Mouse (Mus musculus) T-cell, adult 66 days (primary cell): ENCODE results near the gene Tmem9. TPM values are rescaled to one million over a fixed set of nuclear protein-coding genes. Genes with fewer than 3 reads are reported as not detected.

Experiments used
- total RNA-seq, 2 experiments: library from RNA; stranded (reverse); gene quantifications; 3 replicates in 1 of 2; 4 replicates in 1 of 2; pipeline ENCODE4 v1.2.4; 2023

Gene Tmem9
- 10 to 100 TPM; 14.9 to 16.1 TPM for total RNA-seq

DNA sequence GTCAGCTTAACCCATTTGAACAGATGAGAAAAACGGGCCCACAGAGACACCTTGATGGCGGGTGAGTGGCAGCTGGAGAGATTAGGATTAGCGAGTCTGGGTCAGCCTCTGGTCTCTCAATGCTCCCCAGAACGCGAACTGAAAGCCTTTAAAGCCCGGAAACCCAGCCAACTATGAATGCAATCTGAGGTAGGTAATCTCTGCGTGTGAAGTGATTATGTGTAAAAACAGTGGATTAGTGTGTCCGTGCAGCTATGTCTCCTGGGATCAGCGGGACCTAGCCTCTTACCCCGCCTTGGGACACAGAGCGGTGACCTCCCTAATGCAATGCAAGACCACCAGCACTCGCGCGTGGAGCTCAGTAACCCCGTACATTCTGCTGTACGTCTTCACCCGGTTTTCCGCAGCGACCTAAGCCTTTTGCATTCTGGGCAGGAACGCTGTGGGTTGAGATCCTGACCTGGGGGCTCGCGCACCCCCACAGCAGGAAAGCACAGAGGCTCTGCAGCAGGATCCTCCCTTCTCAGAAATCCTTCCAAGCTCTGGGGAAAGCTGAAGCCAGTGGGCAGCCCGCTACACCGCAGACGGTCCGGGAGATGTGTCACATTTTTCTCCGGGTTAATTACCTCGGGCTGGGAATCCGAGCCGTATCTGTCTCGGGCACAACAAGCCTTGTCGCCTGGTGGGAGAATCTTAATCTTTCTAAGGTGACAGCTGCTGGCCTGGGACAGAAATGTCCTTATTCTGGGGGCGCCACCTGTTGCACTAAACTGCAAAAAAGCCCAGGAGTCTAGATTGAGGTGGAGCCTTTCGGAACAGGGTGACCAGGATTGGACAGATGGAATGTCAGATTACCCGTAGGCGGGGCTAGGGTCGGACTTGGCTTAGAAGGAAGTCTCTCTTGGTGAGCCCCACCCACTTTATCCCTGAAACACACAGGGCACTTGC, at the start of gene Tmem9:
TSS of gene Tmem9 (plus strand) at position 940 of the 948 bp plus-strand sequence.

DNA sequence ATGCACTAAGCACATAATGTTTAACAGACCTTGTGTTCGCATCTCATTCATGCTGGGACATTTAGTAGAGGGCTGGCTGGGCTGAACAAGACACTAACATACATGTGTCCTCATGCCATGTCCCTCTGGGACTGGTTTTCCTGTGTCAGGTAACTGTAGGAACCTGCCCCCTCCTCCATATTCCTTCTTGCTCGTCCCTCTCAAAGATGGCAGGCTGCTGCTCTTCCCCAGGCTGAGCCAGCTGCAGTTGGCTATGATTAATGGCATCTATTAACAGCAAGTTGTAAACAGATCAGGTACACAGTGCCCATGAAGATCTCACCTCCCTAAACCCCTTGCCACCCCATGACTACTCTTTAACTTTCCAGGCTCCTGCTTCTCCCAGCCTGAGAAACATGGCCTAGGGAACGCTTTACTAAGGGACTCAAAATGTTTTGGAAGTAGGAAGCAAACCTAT, 1.6 kb upstream of the Tmem9 start, which contains the start of gene Igfn1:
TSS of gene Igfn1 (minus strand) at position 51 of the 457 bp plus-strand sequence.

DNA sequence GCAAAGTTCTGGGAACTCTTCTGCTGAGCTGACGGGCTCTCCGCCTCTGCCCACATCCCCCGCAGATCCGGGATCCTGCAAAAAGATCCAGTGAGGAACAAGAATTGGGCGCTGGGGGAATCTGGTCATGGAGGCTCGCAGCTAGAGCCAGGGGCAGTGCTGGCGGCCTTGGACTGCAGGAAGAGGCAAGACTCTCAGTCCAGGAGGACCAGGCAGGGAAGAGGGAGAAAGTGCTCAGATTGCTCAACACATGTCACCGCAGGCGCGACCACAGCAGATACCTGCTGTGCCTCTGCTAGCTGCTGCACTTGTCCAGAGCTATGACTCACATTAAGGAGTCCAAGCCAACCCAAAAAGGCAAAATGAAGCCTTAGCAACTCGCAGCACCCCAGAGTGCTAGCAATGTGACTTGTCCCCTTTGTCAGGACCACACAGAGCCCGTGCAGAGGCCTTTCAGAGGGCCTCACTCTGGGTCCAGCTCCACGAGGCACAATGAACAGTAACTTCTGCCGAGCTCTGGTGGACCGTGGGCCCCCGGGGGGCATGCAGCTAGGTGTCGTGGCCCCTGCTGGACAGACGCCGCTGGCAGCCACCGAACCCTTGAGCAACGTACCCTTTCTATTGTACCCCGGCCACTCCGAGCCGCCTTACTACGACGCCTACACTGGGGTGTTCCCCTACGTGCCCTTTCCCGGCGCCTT, 42.5 kb downstream of the Tmem9 start, which contains the start of gene Ascl5:
TSS of gene Ascl5 (plus strand) at position 493 of the 701 bp plus-strand sequence.

DNA sequence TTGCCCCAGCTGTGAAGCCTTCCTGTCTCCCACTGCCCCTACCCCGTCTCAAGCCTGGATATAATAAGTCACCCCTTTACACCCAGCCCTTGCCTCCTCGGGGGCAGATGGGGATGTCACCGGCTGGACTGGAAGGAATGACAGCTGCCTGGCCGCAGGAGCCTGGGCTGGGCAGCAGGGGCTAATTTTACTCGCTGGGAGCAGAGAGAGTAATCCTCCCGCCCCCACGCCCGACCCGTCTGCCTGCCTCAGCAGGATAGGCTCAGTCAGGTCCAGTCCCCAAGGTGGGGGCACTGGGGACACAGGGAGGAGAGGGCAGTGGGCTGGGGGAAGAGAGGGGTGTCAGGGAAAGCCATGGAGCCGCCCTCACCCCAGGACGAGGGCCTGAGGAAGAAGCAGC, 44.6 kb downstream of the Tmem9 start, which contains the start of gene Cacna1s:
TSS of gene Cacna1s (plus strand) at position 204 of the 400 bp plus-strand sequence.

Other genes with a start within 250 kb of the Tmem9 start
- gene Phlda3, start 242.0 kb upstream of the Tmem9 start, total RNA-seq, result under 1 TPM in 1 of 2 experiments, not detected in 1; 0.64 TPM
- gene Tnni1, start 228.7 kb upstream of the Tmem9 start, total RNA-seq, result not detected
- gene Lad1, start 189.6 kb upstream of the Tmem9 start, total RNA-seq, result 1 to 10 TPM in 1 of 2 experiments, under 1 TPM in 1; 0.67 to 1.5 TPM
- gene Tnnt2, start 171.8 kb upstream of the Tmem9 start, total RNA-seq, result under 1 TPM; 0.36 to 0.67 TPM
- gene Pkp1, start 88.9 kb upstream of the Tmem9 start, total RNA-seq, result not detected
- not detected for gene Igfn1, start 1.8 kb upstream of the Tmem9 start, total RNA-seq
- not detected for gene Ascl5, start 42.7 kb downstream of the Tmem9 start, total RNA-seq
- gene Cacna1s, start 44.6 kb downstream of the Tmem9 start, total RNA-seq, result under 1 TPM in 1 of 2 experiments, not detected in 1; 0.79 TPM
- 100 to 1,000 TPM; 349 to 375 TPM for gene Kif21b, start 123.2 kb downstream of the Tmem9 start, total RNA-seq
- not detected for gene Mroh3, start 204.7 kb downstream of the Tmem9 start, total RNA-seq
- not detected for gene Inava, start 226.1 kb downstream of the Tmem9 start, total RNA-seq